In genomic region chr4:70355659-70356350, GRCm38 (mm10) we compare ENCODE assay signal across 8 mouse cellular contexts. TPM values are rescaled to one million over a fixed set of nuclear protein-coding genes. Genes with fewer than 3 reads are reported as not detected.
DNase-seq lines count a peak whose midpoint lies in the region; ATAC-seq lines count a peak whose summit lies in the region.

No protein-coding gene starts in this region.

- H3K27ac ChIP-seq in forebrain, embryonic 11.5 days (ENCODE audit: low read depth, low read length), result no peak overlapping the region
- H3K27ac ChIP-seq in forebrain, embryonic 10.5 days, result no peak overlapping the region
- H3K27ac ChIP-seq in intestine, embryonic 15.5 days, result no peak overlapping the region

- no peaks in the 10 kb centered on the region; the same call in 1 of the 2 replicates for H3K36me3 ChIP-seq in forebrain, embryonic 11.5 days (ENCODE audit: control insufficient read depth, insufficient read depth, low read length)
- H3K36me3 ChIP-seq in forebrain, embryonic 10.5 days (replicated peaks), result peaks cover 95% of the 10 kb centered on the region
- H3K36me3 ChIP-seq in intestine, embryonic 15.5 days, result peaks cover 5% of the 10 kb centered on the region; the same call in 1 of the 2 replicates

- no peaks in the 10 kb centered on the region for H3K4me1 ChIP-seq in forebrain, embryonic 11.5 days (replicated peaks; ENCODE audit: control insufficient read depth, insufficient read depth, low read length)
- H3K4me1 ChIP-seq in forebrain, embryonic 10.5 days, result no peaks in the 10 kb centered on the region
- H3K4me1 ChIP-seq in intestine, embryonic 15.5 days (replicated peaks), result no peaks in the 10 kb centered on the region

- no peak overlapping the region for H3K4me2 ChIP-seq in forebrain, embryonic 11.5 days (ENCODE audit: low read depth, low read length, severe bottlenecking)
- H3K4me2 ChIP-seq in intestine, embryonic 15.5 days (replicated peaks), result no peak overlapping the region

- 75% methylated on average over 9 of the region's 9 CpGs for WGBS in forebrain, embryonic 11.5 days
- 80% methylated on average over 9 of the region's 9 CpGs for WGBS in forebrain, embryonic 10.5 days
- 58% methylated on average over 9 of the region's 9 CpGs for WGBS in intestine, embryonic 15.5 days

- no peak overlapping the region for H3K9ac ChIP-seq in forebrain, embryonic 11.5 days (ENCODE audit: low read length)
- no peak overlapping the region for H3K9ac ChIP-seq in intestine, embryonic 15.5 days

- H3K27me3 ChIP-seq in forebrain, embryonic 11.5 days (ENCODE audit: control insufficient read depth, insufficient read depth, low read length), result no peaks in the 10 kb centered on the region
- H3K27me3 ChIP-seq in forebrain, embryonic 10.5 days (ENCODE audit: poor library complexity, severe bottlenecking), result no peaks in the 10 kb centered on the region
- H3K27me3 ChIP-seq in intestine, embryonic 15.5 days (replicated peaks), result no peaks in the 10 kb centered on the region

- no peaks in the 10 kb centered on the region for H3K9me3 ChIP-seq in forebrain, embryonic 11.5 days (ENCODE audit: control insufficient read depth, low read length)
- no peaks in the 10 kb centered on the region for H3K9me3 ChIP-seq in forebrain, embryonic 10.5 days
- no peaks in the 10 kb centered on the region for H3K9me3 ChIP-seq in intestine, embryonic 15.5 days

- no peak for DNase-seq in forebrain, embryonic 11.5 days (ENCODE audit: low spot score)
- DNase-seq in forebrain, embryonic 10.5 days (ENCODE audit: extremely low spot score, low spot score), result no peak
- peak; percentile 52 for DNase-seq in cerebellum, adult 11 months
- peak; percentile 65 to 69 for DNase-seq in left cerebral cortex, postnatal 10 days (ENCODE audit: extremely low spot score in 1 of 2, low spot score in 2 of 2)
- peak; percentile 79 for DNase-seq in mesoderm, embryonic 11.5 days (ENCODE audit: low read depth, low spot score)
- DNase-seq in right cerebral cortex, postnatal 4 days, result peak; percentile 49

- H3K4me3 ChIP-seq in forebrain, embryonic 11.5 days (ENCODE audit: low read depth, low read length), result no peak overlapping the region
- no peak overlapping the region for H3K4me3 ChIP-seq in forebrain, embryonic 10.5 days
- no peak overlapping the region for H3K4me3 ChIP-seq in intestine, embryonic 15.5 days (replicated peaks)

- intact Hi-C loops in left cerebral cortex, postnatal 10 days (cut with DNase I), result loop anchor here (5.0 kb wide), 1 partner anchor 84 kb away; no protein-coding TSS in a partner anchor

- peak; percentile 77 for ATAC-seq in forebrain, embryonic 11.5 days (replicated peaks; ENCODE audit: low FRiP score)
- ATAC-seq in frontal cortex, adult (ENCODE audit: low TSS enrichment), result peak; percentile 86
- peak; percentile 72 for ATAC-seq in intestine, embryonic 15.5 days

RNA-seq across cellular contexts. Expression of gene Cdk5rap2, which starts 54.4 kb away (rescaled TPM):
- 25.6 and 26.1 TPM in 2 replicates for polyA plus RNA-seq in forebrain, embryonic 11.5 days (2014; fragmentation: Nextera tagmentation; extraction: Ambion mirVana)
- polyA plus RNA-seq in forebrain, embryonic 10.5 days (2016; fragmentation: Nextera tagmentation; extraction: Ambion mirVana), result 25.1 and 25.6 TPM in 2 replicates
- polyA plus RNA-seq in intestine, embryonic 15.5 days (2015; fragmentation: Nextera tagmentation; extraction: Ambion mirVana), result 10.9 and 13.9 TPM in 2 replicates
- 10 to 100 TPM in 1 of 2 experiments, 1 to 10 TPM in 1; 8.9 to 12.0 TPM for total RNA-seq in left cerebral cortex, postnatal 10 days (2021)

Comparison
In these comparisons a context has a peak if more than half of its experiments do, and no peak if none do; other contexts are left out.
1. DNase-seq: peak in cerebellum, adult 11 months (single experiment), left cerebral cortex, postnatal 10 days (2 of 2), mesoderm, embryonic 11.5 days (single experiment) and right cerebral cortex, postnatal 4 days (single experiment); none in forebrain, embryonic 11.5 days (single experiment) and forebrain, embryonic 10.5 days (single experiment).
2. Peak in every context shown above with its lines, with median percentiles within 50 percentile points of each other: ATAC-seq.